Mouse (Mus musculus) limb, embryonic 15.5 days (tissue): Measurements from ENCODE around the gene Cdk5. TPM values are rescaled to one million over a fixed set of nuclear protein-coding genes. Genes with fewer than 3 reads are reported as not detected.
A peak's percentile ranks its signal among the peaks of the same experiment; 100 is the strongest.
"Not testable (repeated sequence)": the region's sequence is repeated elsewhere in the genome, so short reads cannot be mapped to it uniquely, and the experiment has no call there.

ENCODE experiments used
- ATAC-seq: fragments of 200-750 bp; cut with Nextera tagmentation; 2 replicates; pipeline ENCODE4 v1.8.0; 2017; ENCODE audit warnings: low read depth, moderate TSS enrichment; ENCODE audit not compliant: insufficient number of reproducible peaks, low FRiP score, low TSS enrichment
- H3K27ac ChIP-seq: fragments of 300-500 bp; sonication (generic); 2 replicates; pipeline ENCODE4 v1.5.1; 2015; ENCODE audit warnings: moderate library complexity, mild to moderate bottlenecking, inconsistent platforms
- H3K27me3 ChIP-seq: fragments of 300-500 bp; sonication (generic); 2 replicates; pipeline ENCODE4 v1.6.1; 2015; ENCODE audit warnings: inconsistent platforms
- H3K36me3 ChIP-seq: fragments of 300-500 bp; sonication (generic); 2 replicates; pipeline ENCODE4 v1.6.1; 2015; ENCODE audit warnings: inconsistent platforms
- H3K4me1 ChIP-seq: fragments of 300-500 bp; sonication (generic); 2 replicates; pipeline ENCODE4 v1.6.1; 2015; ENCODE audit warnings: inconsistent platforms
- H3K4me2 ChIP-seq: fragments of 300-500 bp; sonication (generic); 2 replicates; pipeline ENCODE4 v1.6.1; 2015; ENCODE audit warnings: mild to moderate bottlenecking, inconsistent platforms
- H3K4me3 ChIP-seq: fragments of 300-500 bp; sonication (generic); 2 replicates; pipeline ENCODE4 v1.5.1; 2015; ENCODE audit warnings: mild to moderate bottlenecking, inconsistent platforms
- H3K9ac ChIP-seq: fragments of 300-500 bp; sonication (generic); 2 replicates; pipeline ENCODE4 v1.6.1; 2015; ENCODE audit warnings: inconsistent platforms
- H3K9me3 ChIP-seq: fragments of 300-500 bp; sonication (generic); 2 replicates; pipeline ENCODE4 v1.6.1; 2016; ENCODE audit warnings: inconsistent platforms
- WGBS: fragments of 180-500 bp; shearing (Covaris S2); methylation state at CpG from one replicate; pipeline ENCODE4 v1.1.7; 2015; 5-methylcytosine and 5-hydroxymethylcytosine counted together
- polyA plus RNA-seq: library from polyadenylated mRNA; unstranded; fragments of >200 nt; fragmentation: Nextera tagmentation; extraction: Ambion mirVana; gene quantifications from 2 replicates; pipeline ENCODE4 v1.2.1, GENCODE M21; 2015

The Cdk5 gene
- polyA plus RNA-seq, 1 experiment from 2014 or later: 54.9 TPM

- Histone ChIP-seq H3K27ac (no peak overlapping the region), H3K9me3 (no peaks in the 10 kb centered on the region), H3K4me3 (no peak overlapping the region), H3K4me1 (peaks cover 24% of the 10 kb centered on the region), H3K4me2 (no peak overlapping the region), H3K36me3 (peaks cover 23% of the 10 kb centered on the region), H3K27me3 (no peaks in the 10 kb centered on the region; the same call in 1 of the 2 replicates), H3K9ac (no peak overlapping the region)
- 78% methylated on average over 2 of the region's 2 CpGs for WGBS
- ATAC-seq: no peak
These were observed 11.3 kb downstream of the Cdk5 start for GRCm38 (mm10) chr5:24412063-24412462.

GRCm38 (mm10) chr5:24409466-24409865, 13.9 kb downstream of the Cdk5 start:
- Histone ChIP-seq H3K27me3 (no peaks in the 10 kb centered on the region; the same call in 1 of the 2 replicates), H3K9me3 (no peaks in the 10 kb centered on the region), H3K4me1 (peaks cover 14% of the 10 kb centered on the region), H3K4me2 (no peak overlapping the region), H3K4me3 (no peak overlapping the region), H3K9ac (no peak overlapping the region), H3K27ac (no peak overlapping the region), H3K36me3 (peaks cover 44% of the 10 kb centered on the region)
- ATAC-seq: no peak
- 77% methylated on average over 2 of the region's 2 CpGs for WGBS

- H3K4me3 ChIP-seq: no peak overlapping the region
- H3K36me3 ChIP-seq: peaks cover 52% of the 10 kb centered on the region
- WGBS: 87% methylated on average over 13 of the region's 13 CpGs
- no peak for ATAC-seq
- peaks cover 10% of the 10 kb centered on the region for H3K4me1 ChIP-seq
- H3K9ac ChIP-seq: no peak overlapping the region
- no peak overlapping the region for H3K27ac ChIP-seq
- no peaks in the 10 kb centered on the region for H3K9me3 ChIP-seq
- no peak overlapping the region for H3K4me2 ChIP-seq
- no peaks in the 10 kb centered on the region for H3K27me3 ChIP-seq
These were observed 14.7 kb downstream of the Cdk5 start for GRCm38 (mm10) chr5:24408651-24409050.

GRCm38 (mm10) chr5:24405389-24405876, 17.9 kb downstream of the Cdk5 start:
- ATAC-seq: no peak
- Histone ChIP-seq H3K27ac (no peak overlapping the region), H3K9ac (no peak overlapping the region), H3K4me3 (no peak overlapping the region), H3K4me1 (no peaks in the 10 kb centered on the region), H3K27me3 (no peaks in the 10 kb centered on the region), H3K9me3 (no peaks in the 10 kb centered on the region), H3K36me3 (peaks cover 82% of the 10 kb centered on the region), H3K4me2 (no peak overlapping the region)
- WGBS: 60% methylated on average over 3 of the region's 3 CpGs

- Histone ChIP-seq H3K4me3 (no peak overlapping the region), H3K27me3 (no peaks in the 10 kb centered on the region), H3K4me1 (no peaks in the 10 kb centered on the region), H3K36me3 (peaks cover 87% of the 10 kb centered on the region), H3K9me3 (no peaks in the 10 kb centered on the region), H3K27ac (no peak overlapping the region), H3K9ac (no peak overlapping the region), H3K4me2 (no peak overlapping the region)
- ATAC-seq: no peak
- WGBS: 85% methylated on average over 6 of the region's 6 CpGs
These were observed 18.6 kb downstream of the Cdk5 start for GRCm38 (mm10) chr5:24404594-24405360.

GRCm38 (mm10) chr5:24401969-24402368, 21.4 kb downstream of the Cdk5 start:
- no peak overlapping the region for H3K27ac ChIP-seq
- no peak overlapping the region for H3K9ac ChIP-seq
- 80% methylated on average over 9 of the region's 9 CpGs for WGBS
- no peaks in the 10 kb centered on the region for H3K9me3 ChIP-seq
- no peak for ATAC-seq
- no peaks in the 10 kb centered on the region for H3K4me1 ChIP-seq
- H3K36me3 ChIP-seq: peaks cover 65% of the 10 kb centered on the region
- H3K4me2 ChIP-seq: no peak overlapping the region
- H3K27me3 ChIP-seq: no peaks in the 10 kb centered on the region
- H3K4me3 ChIP-seq: no peak overlapping the region

- no peaks in the 10 kb centered on the region for H3K4me1 ChIP-seq
- ATAC-seq: no peak
- WGBS: 92% methylated on average over 5 of the region's 5 CpGs
- H3K27me3 ChIP-seq: no peaks in the 10 kb centered on the region
- H3K4me3 ChIP-seq: no peak overlapping the region
- H3K9ac ChIP-seq: no peak overlapping the region
- no peaks in the 10 kb centered on the region for H3K9me3 ChIP-seq
- no peak overlapping the region for H3K27ac ChIP-seq
- peaks cover 56% of the 10 kb centered on the region for H3K36me3 ChIP-seq
- H3K4me2 ChIP-seq: no peak overlapping the region
These were observed 22.3 kb downstream of the Cdk5 start for GRCm38 (mm10) chr5:24400911-24401605.

- Histone ChIP-seq H3K4me1 (no peaks in the 10 kb centered on the region), H3K4me2 (no peak overlapping the region), H3K9ac (no peak overlapping the region), H3K36me3 (peaks cover 50% of the 10 kb centered on the region), H3K4me3 (no peak overlapping the region), H3K9me3 (no peaks in the 10 kb centered on the region), H3K27me3 (no peaks in the 10 kb centered on the region), H3K27ac (no peak overlapping the region)
- WGBS: 83% methylated on average over 11 of the region's 11 CpGs
- ATAC-seq: no peak
These were observed 23.0 kb downstream of the Cdk5 start for GRCm38 (mm10) chr5:24400362-24400761.

- Histone ChIP-seq H3K27me3 (no peaks in the 10 kb centered on the region), H3K36me3 (peaks cover 46% of the 10 kb centered on the region), H3K9me3 (no peaks in the 10 kb centered on the region), H3K27ac (no peak overlapping the region), H3K4me3 (no peak overlapping the region), H3K4me1 (no peaks in the 10 kb centered on the region), H3K4me2 (no peak overlapping the region), H3K9ac (no peak overlapping the region)
- no peak; the same call in 1 of the 2 replicates for ATAC-seq
- WGBS: 80% methylated on average over 10 of the region's 10 CpGs
These were observed 23.6 kb downstream of the Cdk5 start for GRCm38 (mm10) chr5:24399686-24400085.

GRCm38 (mm10) chr5:24396254-24396653, 27.1 kb downstream of the Cdk5 start:
- H3K36me3 ChIP-seq: peaks cover 14% of the 10 kb centered on the region
- H3K4me1 ChIP-seq, H3K9ac ChIP-seq, ATAC-seq, H3K9me3 ChIP-seq, H3K27ac ChIP-seq, H3K27me3 ChIP-seq, H3K4me3 ChIP-seq, H3K4me2 ChIP-seq: not testable (repeated sequence)
- WGBS: 86% methylated on average over 6 of the region's 6 CpGs

- Histone ChIP-seq H3K27me3 (0 out of 2 replicates have a peak, but pooled peaks cover 6% of the 10 kb centered on the region), H3K36me3 (no peaks in the 10 kb centered on the region), H3K4me3 (peak overlapping the region; percentile 64), H3K4me2 (peak overlapping the region; percentile 51), H3K9ac (no peak overlapping the region), H3K27ac (peak overlapping the region; percentile 85), H3K9me3 (no peaks in the 10 kb centered on the region), H3K4me1 (peaks cover 8% of the 10 kb centered on the region; the same call in 1 of the 2 replicates)
- peak; percentile 96 for ATAC-seq
- WGBS: under 1% methylated on average over 36 of the region's 36 CpGs
These were observed 29.0 kb downstream of the Cdk5 start for GRCm38 (mm10) chr5:24394165-24394894.
